In genomic region chr5:9661870-9662589, GRCm38 (mm10) we compare ENCODE assay signal across 11 mouse cellular contexts.
A peak's percentile ranks its signal among the peaks of the same experiment; 100 is the strongest.
DNase-seq lines count a peak whose midpoint lies in the region; ATAC-seq and TF ChIP-seq lines count a peak whose summit lies in the region.
"Had no signal": no experiment of that assay in that cellular context is flagged by ENCODE, and none has a peak within 500 bp of the region (broad histone marks: within the 10 kb centered on the region; RNA-seq: fewer than 3 reads in every experiment).

No protein-coding gene starts in this region.

- H3K9me3 ChIP-seq in forebrain, embryonic 16.5 days (ENCODE audit: control insufficient read depth, low read length): no peaks in the 10 kb centered on the region
- H3K9me3 ChIP-seq in midbrain, postnatal 0 days (ENCODE audit: low read length): no peaks in the 10 kb centered on the region
- H3K9me3 ChIP-seq: heart, embryonic 13.5 days had no signal

- H3K4me3 ChIP-seq in forebrain, embryonic 16.5 days (replicated peaks; ENCODE audit: low read length): no peak overlapping the region
- H3K4me3 ChIP-seq in midbrain, postnatal 0 days (ENCODE audit: low read depth, low read length): no peak overlapping the region
- H3K4me3 ChIP-seq: heart, embryonic 13.5 days had no signal

- H3K4me2 ChIP-seq in forebrain, embryonic 16.5 days (ENCODE audit: low read length): no peak overlapping the region; the same call in 1 of the 2 replicates
- H3K4me2 ChIP-seq in midbrain, postnatal 0 days (ENCODE audit: low read depth, low read length, poor library complexity, severe bottlenecking): peak overlapping the region; percentile 12; the same call in 1 of the 2 replicates
- H3K4me2 ChIP-seq: heart, embryonic 13.5 days had no signal

- H3K4me1 ChIP-seq in forebrain, embryonic 16.5 days (replicated peaks; ENCODE audit: control insufficient read depth, insufficient read depth, low read length): peaks cover 6% of the 10 kb centered on the region
- H3K4me1 ChIP-seq in midbrain, postnatal 0 days (ENCODE audit: insufficient read depth, low read length): no peaks in the 10 kb centered on the region
- H3K4me1 ChIP-seq: heart, embryonic 13.5 days had no signal

- peak; percentile 89 for ATAC-seq in forebrain, embryonic 16.5 days
- ATAC-seq in midbrain, postnatal 0 days (ENCODE audit: low FRiP score): 0 out of 2 replicates have a peak, but pooled peaks have one; percentile 44

- no peak overlapping the region for H3K9ac ChIP-seq in forebrain, embryonic 16.5 days (replicated peaks; ENCODE audit: low read depth, low read length)
- no peak overlapping the region for H3K9ac ChIP-seq in midbrain, postnatal 0 days (replicated peaks; ENCODE audit: low read length, poor library complexity, severe bottlenecking)
- H3K9ac ChIP-seq: heart, embryonic 13.5 days had no signal

- DNase-seq in brain, adult 2 months (ENCODE audit: low read depth, low spot score): peak; percentile 84
- peak; percentile 43 to 55 for DNase-seq in layer of hippocampus, postnatal 10 days (ENCODE audit: low spot score in 2 of 2)
- DNase-seq in midbrain, postnatal 0 days (ENCODE audit: low spot score): peak; percentile 85
- no peak for DNase-seq in liver
- no peak for DNase-seq in urinary bladder, postnatal 10 days (ENCODE audit: low spot score)
- DNase-seq in adrenal gland, postnatal 10 days: no peak
- DNase-seq in cerebellum, postnatal 36 days: no peak
- DNase-seq: kidney, postnatal 25 days; lung, postnatal 14 days had no signal

- no peak for TF ChIP-seq CTCF in midbrain, postnatal 0 days (IDR thresholded peaks at IDR 0.05)

- peak overlapping the region; percentile 11; the same call in 1 of the 2 replicates for H3K27ac ChIP-seq in forebrain, embryonic 16.5 days (ENCODE audit: low read length)
- H3K27ac ChIP-seq in midbrain, postnatal 0 days (ENCODE audit: low read depth, low read length): 0 out of 2 replicates have a peak overlapping the region, but pooled peaks have one; percentile 14
- H3K27ac ChIP-seq: heart, embryonic 13.5 days had no signal

- H3K36me3 ChIP-seq in forebrain, embryonic 16.5 days (ENCODE audit: control insufficient read depth, insufficient read depth): no peaks in the 10 kb centered on the region
- H3K36me3 ChIP-seq in midbrain, postnatal 0 days (ENCODE audit: insufficient read depth, low read length): no peaks in the 10 kb centered on the region
- H3K36me3 ChIP-seq: heart, embryonic 13.5 days had no signal

- 13% methylated on average over 9 of the region's 9 CpGs for WGBS in forebrain, embryonic 16.5 days
- WGBS in midbrain, postnatal 0 days: 28% methylated on average over 9 of the region's 9 CpGs

- no peaks in the 10 kb centered on the region for H3K27me3 ChIP-seq in forebrain, embryonic 16.5 days (replicated peaks; ENCODE audit: control insufficient read depth, insufficient read depth, low read length)
- H3K27me3 ChIP-seq in midbrain, postnatal 0 days (ENCODE audit: insufficient read depth, low read length): no peaks in the 10 kb centered on the region
- H3K27me3 ChIP-seq: heart, embryonic 13.5 days had no signal

Comparison
In these comparisons a context has a peak if more than half of its experiments do, and no peak if none do; other contexts are left out.
1. DNase-seq: peak in brain, adult 2 months (single experiment), layer of hippocampus, postnatal 10 days (2 of 2) and midbrain, postnatal 0 days (single experiment); none in liver (single experiment), urinary bladder, postnatal 10 days (single experiment), adrenal gland, postnatal 10 days (single experiment) and cerebellum, postnatal 36 days (0 of 2).